Mouse (Mus musculus) heart, postnatal 0 days (tissue): Measurements from ENCODE around the gene Ascl1. TPM values are rescaled to one million over a fixed set of nuclear protein-coding genes. Genes with fewer than 3 reads are reported as not detected.
A peak's percentile ranks its signal among the peaks of the same experiment; 100 is the strongest.

Source experiments
- ATAC-seq: fragments of 200-750 bp; cut with Nextera tagmentation; 2 replicates; pipeline ENCODE4 v1.8.0; 2017; ENCODE audit warnings: low read depth, moderate number of reproducible peaks, moderate library complexity; ENCODE audit not compliant: insufficient read depth
- DNase-seq: peaks from one replicate; pipeline ENCODE4 v3.0.0-alpha.2; 2016; ENCODE audit warnings: low spot score
- H3K27ac ChIP-seq: fragments of 300-500 bp; sonication (generic); 2 replicates; pipeline ENCODE4 v1.5.1; 2014; ENCODE audit warnings: low read depth, mild to moderate bottlenecking
- H3K27me3 ChIP-seq: fragments of 300-500 bp; sonication (generic); 2 replicates; pipeline ENCODE4 v1.6.1; 2014; ENCODE audit warnings: low read length, mixed read lengths; ENCODE audit not compliant: control insufficient read depth, insufficient read depth
- H3K36me3 ChIP-seq: fragments of 300-500 bp; sonication (generic); replicated peaks from 2 replicates; pipeline ENCODE4 v1.6.1; 2014; ENCODE audit warnings: low read length, mixed read lengths; ENCODE audit not compliant: control insufficient read depth, insufficient read depth
- H3K4me1 ChIP-seq: fragments of 300-500 bp; sonication (generic); 2 replicates; pipeline ENCODE4 v1.6.1; 2014; ENCODE audit warnings: antibody characterized with exemption; ENCODE audit not compliant: control insufficient read depth, insufficient read depth
- H3K4me2 ChIP-seq: fragments of 300-500 bp; sonication (generic); 2 replicates; pipeline ENCODE4 v1.6.1; 2014; ENCODE audit warnings: low read depth, mild to moderate bottlenecking, low read length, moderate library complexity
- H3K4me3 ChIP-seq: fragments of 300-500 bp; sonication (generic); 2 replicates; pipeline ENCODE4 v1.5.1; 2014; ENCODE audit warnings: low read depth, low read length
- H3K9ac ChIP-seq: fragments of 300-500 bp; sonication (generic); replicated peaks from 2 replicates; pipeline ENCODE4 v1.6.1; 2014; ENCODE audit warnings: low read depth, low read length, mixed read lengths
- H3K9me3 ChIP-seq: fragments of 300-500 bp; sonication (generic); replicated peaks from 2 replicates; pipeline ENCODE4 v1.6.1; 2016; ENCODE audit warnings: low read length; ENCODE audit not compliant: control insufficient read depth
- CTCF ChIP-seq: IDR thresholded peaks from 2 replicates; pipeline ENCODE4 v1.5.1; 2016; ENCODE audit warnings: antibody characterized with exemption, control low read depth, low read depth
- EP300 ChIP-seq: IDR thresholded peaks from 2 replicates; pipeline ENCODE4 v1.6.1; 2016; ENCODE audit warnings: antibody characterized with exemption, low read depth
- WGBS: fragments of 180-500 bp; shearing (Covaris S2); extraction: QIAGEN DNeasy Blood & Tissue Kit; methylation state at CpG from one replicate; pipeline ENCODE4 v1.1.7; 2014; 5-methylcytosine and 5-hydroxymethylcytosine counted together
- polyA plus RNA-seq: library from polyadenylated mRNA; unstranded; fragments of >200 nt; fragmentation: Nextera tagmentation; extraction: Ambion mirVana; gene quantifications from 2 replicates; pipeline ENCODE4 v1.2.1, GENCODE M21; 2015
- total RNA-seq: library from RNA; depleted of rRNA; stranded (reverse); fragments of >200 nt; gene quantifications from 2 replicates; pipeline ENCODE4 v1.2.3, GENCODE M21; 2014; ENCODE audit warnings: low replicate concordance

Gene Ascl1
- total and polyA plus RNA-seq, 2 experiments from 2014 or later: not detected

GRCm38 (mm10) chr10:87494596-87494995 lies 1.1 kb upstream of the Ascl1 start:
- Histone ChIP-seq H3K4me3 (peak overlapping the region; percentile 27), H3K4me1 (peaks cover 7% of the 10 kb centered on the region; the same call in 1 of the 2 replicates), H3K36me3 (no peaks in the 10 kb centered on the region), H3K27me3 (peaks cover 85% of the 10 kb centered on the region), H3K9me3 (no peaks in the 10 kb centered on the region), H3K9ac (no peak overlapping the region), H3K4me2 (peak overlapping the region; percentile 38), H3K27ac (no peak overlapping the region)
- TF ChIP-seq CTCF (no peak), EP300 (no peak)
- 3% methylated on average over 18 of the region's 18 CpGs for WGBS
- DNase-seq (no peak), ATAC-seq (0 out of 2 replicates have a peak, but pooled peaks have one; percentile 57)

- Histone ChIP-seq H3K27me3 (peaks cover 89% of the 10 kb centered on the region), H3K4me2 (peak overlapping the region; percentile 81; the same call in 1 of the 2 replicates), H3K4me3 (peak overlapping the region; percentile 51), H3K9ac (no peak overlapping the region), H3K4me1 (peaks cover 7% of the 10 kb centered on the region; the same call in 1 of the 2 replicates), H3K9me3 (no peaks in the 10 kb centered on the region), H3K27ac (no peak overlapping the region), H3K36me3 (no peaks in the 10 kb centered on the region)
- no peak for ATAC-seq
- 2% methylated on average over 4 of the region's 4 CpGs for WGBS
- TF ChIP-seq CTCF: no peak
- TF ChIP-seq EP300: no peak
- DNase-seq: no peak
These were observed 716 bp upstream of the Ascl1 start for GRCm38 (mm10) chr10:87494176-87494575.

DNA sequence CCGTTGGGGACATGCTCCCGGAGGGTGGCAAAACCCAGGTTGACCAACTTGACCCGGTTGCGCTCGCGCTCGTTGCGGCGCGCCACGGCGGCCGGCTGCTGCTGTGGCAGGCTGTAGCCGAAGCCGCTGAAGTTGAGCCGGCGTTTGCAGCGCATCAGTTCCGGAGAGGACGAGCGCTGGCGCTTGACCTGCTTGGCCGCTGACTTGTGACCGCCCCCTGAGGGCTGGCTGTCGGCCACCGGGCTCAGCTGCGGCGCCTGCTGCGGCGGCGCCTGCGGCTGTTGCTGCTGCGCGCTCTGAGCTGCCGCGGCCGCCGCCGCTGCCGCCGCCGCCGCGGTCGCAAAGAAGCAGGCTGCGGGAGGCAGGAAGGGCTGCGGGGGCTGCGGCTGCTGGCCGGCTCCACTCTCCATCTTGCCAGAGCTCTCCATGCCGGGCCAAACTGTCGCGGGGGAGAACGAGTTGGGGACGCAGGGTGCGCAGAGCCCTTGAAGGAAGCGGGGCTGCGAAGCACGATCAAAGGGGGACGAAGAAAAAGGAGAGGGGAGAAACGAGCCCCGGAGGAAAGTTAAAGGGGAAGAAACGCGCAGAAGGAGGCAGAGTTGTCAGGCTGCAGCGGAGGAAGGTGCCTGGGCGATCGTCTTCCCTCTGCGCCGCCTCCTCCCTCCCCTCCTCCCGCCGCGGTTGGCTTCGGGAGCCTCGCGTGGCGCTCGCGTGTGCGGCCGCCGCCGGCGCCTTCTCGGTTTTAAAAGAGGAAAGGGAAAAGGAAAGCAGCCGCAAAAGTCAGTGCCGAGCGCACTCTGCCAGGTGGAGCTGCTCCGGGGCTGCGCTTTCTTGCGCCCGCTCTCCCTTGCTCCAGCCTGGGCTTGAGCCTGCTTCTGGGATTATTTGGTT lies 554 bp downstream of the Ascl1 start:
- H3K4me2 ChIP-seq: peak overlapping the region; percentile 81
- ATAC-seq (peak; percentile 51; the same call in 1 of the 2 replicates), DNase-seq (no peak)
- 0% methylated on average over 72 of the region's 90 CpGs for WGBS
- no peaks in the 10 kb centered on the region for H3K9me3 ChIP-seq
- H3K4me3 ChIP-seq: peak overlapping the region; percentile 51
- peaks cover 7% of the 10 kb centered on the region; the same call in 1 of the 2 replicates for H3K4me1 ChIP-seq
- H3K27me3 ChIP-seq: peaks cover 91% of the 10 kb centered on the region
- no peak overlapping the region for H3K27ac ChIP-seq
- no peak for TF ChIP-seq CTCF
- no peak for TF ChIP-seq EP300
- no peak overlapping the region for H3K9ac ChIP-seq
- no peaks in the 10 kb centered on the region for H3K36me3 ChIP-seq

DNA sequence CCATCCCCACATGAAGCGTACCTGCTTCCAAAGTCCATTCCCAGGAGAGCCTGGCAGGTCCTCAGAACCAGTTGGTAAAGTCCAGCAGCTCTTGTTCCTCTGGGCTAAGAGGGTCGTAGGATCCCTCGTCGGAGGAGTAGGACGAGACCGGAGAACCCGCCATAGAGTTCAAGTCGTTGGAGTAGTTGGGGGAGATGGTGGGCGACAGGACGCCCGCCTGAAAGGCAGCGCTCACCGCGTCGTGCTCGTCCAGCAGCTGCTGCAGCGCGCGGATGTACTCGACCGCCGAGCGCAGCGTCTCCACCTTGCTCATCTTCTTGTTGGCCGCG lies 1.2 kb downstream of the Ascl1 start:
- TF ChIP-seq EP300 (no peak), CTCF (no peak)
- under 1% methylated on average over 26 of the region's 26 CpGs for WGBS
- H3K4me2 ChIP-seq: peak overlapping the region; percentile 81
- no peaks in the 10 kb centered on the region for H3K36me3 ChIP-seq
- H3K9me3 ChIP-seq: no peaks in the 10 kb centered on the region
- peaks cover 94% of the 10 kb centered on the region for H3K27me3 ChIP-seq
- DNase-seq (no peak), ATAC-seq (no peak)
- no peak overlapping the region for H3K27ac ChIP-seq
- H3K4me1 ChIP-seq: peaks cover 7% of the 10 kb centered on the region; the same call in 1 of the 2 replicates
- no peak overlapping the region for H3K9ac ChIP-seq
- peak overlapping the region; percentile 51 for H3K4me3 ChIP-seq

DNA sequence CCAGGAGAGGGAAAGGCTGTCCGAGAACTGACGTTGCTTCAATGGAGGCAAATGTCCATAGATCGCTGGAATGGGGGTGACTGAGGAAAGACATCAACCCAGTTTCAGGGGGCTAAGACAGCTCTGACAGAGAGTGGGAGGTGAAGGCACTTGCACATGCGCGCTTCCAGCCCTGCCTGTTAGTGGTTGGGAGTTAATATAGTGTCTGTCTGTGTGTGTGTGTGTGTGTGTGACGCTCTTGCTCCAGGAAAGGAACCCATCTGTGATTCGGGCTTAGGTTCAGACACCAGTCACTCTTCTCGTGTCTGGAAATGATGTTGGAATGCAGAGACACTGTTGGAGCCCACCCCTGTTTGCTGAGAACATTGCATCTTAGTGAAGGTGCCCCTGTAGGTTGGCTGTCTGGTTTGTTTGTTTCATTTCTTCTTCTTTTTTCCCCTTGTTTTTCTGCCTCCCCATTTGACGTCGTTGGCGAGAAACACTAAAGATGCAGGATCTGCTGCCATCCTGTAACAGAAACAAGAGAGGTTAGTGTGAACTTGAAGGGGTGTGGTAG lies 1.9 kb downstream of the Ascl1 start:
- TF ChIP-seq EP300 (no peak), CTCF (no peak)
- WGBS: 5% methylated on average over 11 of the region's 11 CpGs
- no peak for ATAC-seq
- Histone ChIP-seq H3K36me3 (no peaks in the 10 kb centered on the region), H3K9ac (no peak overlapping the region), H3K4me1 (peaks cover 7% of the 10 kb centered on the region; the same call in 1 of the 2 replicates), H3K4me2 (no peak overlapping the region), H3K27me3 (peaks cover 95% of the 10 kb centered on the region), H3K4me3 (no peak overlapping the region), H3K27ac (no peak overlapping the region), H3K9me3 (no peaks in the 10 kb centered on the region)
- no peak for DNase-seq
